In the genomic region with DNA sequence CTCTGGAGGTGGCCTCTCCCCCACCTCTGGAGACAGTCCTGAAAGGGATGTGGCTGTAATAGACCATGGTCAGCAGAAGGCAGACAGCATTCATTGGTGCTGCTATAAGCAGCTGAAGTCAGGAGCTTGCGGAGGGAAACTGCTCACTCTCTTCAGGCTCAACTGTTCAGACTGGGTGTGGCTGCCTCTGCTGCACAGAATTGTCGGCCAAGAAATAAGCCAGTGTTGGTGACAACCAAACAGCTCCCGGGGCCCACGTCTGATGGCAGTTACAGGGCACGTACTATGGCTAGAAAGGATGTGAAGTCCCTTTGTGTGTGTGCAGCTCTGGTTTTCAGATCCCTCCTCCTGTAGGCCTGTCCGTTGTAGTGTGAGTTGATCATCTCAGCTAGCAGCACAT, we compare ENCODE assay signal across 12 mouse cellular contexts. TPM values are rescaled to one million over a fixed set of nuclear protein-coding genes. Genes with fewer than 3 reads are reported as not detected.
DNase-seq lines count a peak whose midpoint lies in the region; ATAC-seq and TF ChIP-seq lines count a peak whose summit lies in the region.
"Had no signal": no experiment of that assay in that cellular context is flagged by ENCODE, and none has a peak within 500 bp of the region (broad histone marks: within the 10 kb centered on the region; RNA-seq: fewer than 3 reads in every experiment).

No protein-coding gene starts in this region.

- H3K4me3 ChIP-seq in heart, adult 2 months: no peak overlapping the region
- H3K4me3 ChIP-seq in lung, postnatal 0 days (ENCODE audit: low read depth, low read length): no peak overlapping the region
- H3K4me3 ChIP-seq in hindbrain, embryonic 16.5 days (ENCODE audit: low read length): no peak overlapping the region
- no peak overlapping the region for H3K4me3 ChIP-seq in stomach, postnatal 0 days (ENCODE audit: low read depth, low read length)

- H3K4me2 ChIP-seq in lung, postnatal 0 days (replicated peaks; ENCODE audit: low read depth, low read length): no peak overlapping the region
- H3K4me2 ChIP-seq in hindbrain, embryonic 16.5 days (ENCODE audit: low read length): no peak overlapping the region
- no peak overlapping the region for H3K4me2 ChIP-seq in stomach, postnatal 0 days (replicated peaks; ENCODE audit: low read depth)

- peak overlapping the region; percentile 47; the same call in 1 of the 2 replicates for H3K9ac ChIP-seq in heart, adult 2 months (ENCODE audit: low read depth, low read length)
- no peak overlapping the region for H3K9ac ChIP-seq in lung, postnatal 0 days (replicated peaks; ENCODE audit: low read depth)
- H3K9ac ChIP-seq in hindbrain, embryonic 16.5 days (ENCODE audit: low read depth, low read length): no peak overlapping the region
- no peak overlapping the region for H3K9ac ChIP-seq in stomach, postnatal 0 days (ENCODE audit: low read length)

- no peak for TF ChIP-seq CTCF in heart, adult 2 months (IDR thresholded peaks at IDR 0.05)
- TF ChIP-seq CTCF in lung, postnatal 0 days (IDR thresholded peaks at IDR 0.05): no peak
- no peak for TF ChIP-seq CTCF in stomach, postnatal 0 days (IDR thresholded peaks at IDR 0.05; ENCODE audit: low read depth)

- WGBS in heart, adult 2 months: 25% methylated on average over 6 of the region's 6 CpGs
- 32% methylated on average over 6 of the region's 6 CpGs for WGBS in lung, postnatal 0 days
- 60% methylated on average over 6 of the region's 6 CpGs for WGBS in hindbrain, embryonic 16.5 days
- 30% methylated on average over 6 of the region's 6 CpGs for WGBS in stomach, postnatal 0 days

- peak overlapping the region; percentile 58 for H3K27ac ChIP-seq in heart, adult 2 months
- no peak overlapping the region; the same call in 1 of the 2 replicates for H3K27ac ChIP-seq in lung, postnatal 0 days (ENCODE audit: low read length)
- peak overlapping the region; percentile 14; the same call in 1 of the 2 replicates for H3K27ac ChIP-seq in hindbrain, embryonic 16.5 days (ENCODE audit: low read depth, low read length)
- peak overlapping the region; percentile 25; the same call in 1 of the 2 replicates for H3K27ac ChIP-seq in stomach, postnatal 0 days (replicated peaks)

- H3K27me3 ChIP-seq in heart, adult 2 months (ENCODE audit: control insufficient read depth, insufficient read depth, low read length): no peaks in the 10 kb centered on the region
- no peaks in the 10 kb centered on the region for H3K27me3 ChIP-seq in lung, postnatal 0 days (replicated peaks; ENCODE audit: insufficient read depth, low read length)
- H3K27me3 ChIP-seq in hindbrain, embryonic 16.5 days (replicated peaks; ENCODE audit: control insufficient read depth, insufficient read depth, low read length): no peaks in the 10 kb centered on the region
- no peaks in the 10 kb centered on the region for H3K27me3 ChIP-seq in stomach, postnatal 0 days (ENCODE audit: control insufficient read depth, insufficient read depth, low read length)

- no peaks in the 10 kb centered on the region for H3K36me3 ChIP-seq in heart, adult 2 months (ENCODE audit: control insufficient read depth, insufficient read depth, low read length)
- H3K36me3 ChIP-seq in lung, postnatal 0 days (ENCODE audit: insufficient read depth, low read length): no peaks in the 10 kb centered on the region
- H3K36me3 ChIP-seq in hindbrain, embryonic 16.5 days (ENCODE audit: control insufficient read depth, insufficient read depth, low read length): no peaks in the 10 kb centered on the region
- H3K36me3 ChIP-seq in stomach, postnatal 0 days (ENCODE audit: control insufficient read depth, insufficient read depth, low read length): no peaks in the 10 kb centered on the region

- peak; percentile 38; the same call in 1 of the 2 replicates for ATAC-seq in lung, postnatal 0 days
- no peak for ATAC-seq in hindbrain, embryonic 16.5 days
- no peak for ATAC-seq in stomach, postnatal 0 days (ENCODE audit: low FRiP score, low TSS enrichment)

- no peak for TF ChIP-seq POLR2A in heart, adult 2 months (IDR thresholded peaks at IDR 0.05; ENCODE audit: insufficient read depth, low read depth, low read length)

- peak in 1 of 2 experiments; percentile 41 for DNase-seq in heart, adult 2 months
- no peak for DNase-seq in heart, postnatal 36 days
- DNase-seq in lung, postnatal 0 days (ENCODE audit: low spot score): peak; percentile 52
- no peak for DNase-seq in lung, postnatal 14 days
- DNase-seq in stomach, postnatal 0 days (ENCODE audit: low spot score): no peak
- DNase-seq in spleen, postnatal 14 days (ENCODE audit: low spot score in 2 of 2): no peak
- no peak for DNase-seq in kidney, adult 8-10 months
- DNase-seq: adrenal gland, postnatal 25 days; kidney, postnatal 14 days; left cerebral cortex, postnatal 4 days; thymus, adult 2 months had no signal

- intact Hi-C loops in heart, adult 2 months (cut with DNase I): no loop called here
- intact Hi-C loops in heart, postnatal 36 days (cut with DNase I): no loop called here

- no peaks in the 10 kb centered on the region for H3K9me3 ChIP-seq in lung, postnatal 0 days (ENCODE audit: low read length)
- H3K9me3 ChIP-seq in hindbrain, embryonic 16.5 days (ENCODE audit: control insufficient read depth, low read length): no peaks in the 10 kb centered on the region
- H3K9me3 ChIP-seq in stomach, postnatal 0 days (ENCODE audit: control insufficient read depth, low read length): no peaks in the 10 kb centered on the region

- H3K4me1 ChIP-seq in heart, adult 2 months (ENCODE audit: control insufficient read depth, insufficient read depth, low read length): peaks cover 16% of the 10 kb centered on the region
- H3K4me1 ChIP-seq in lung, postnatal 0 days (ENCODE audit: insufficient read depth, low read depth, low read length): peaks cover 7% of the 10 kb centered on the region
- peaks cover 38% of the 10 kb centered on the region for H3K4me1 ChIP-seq in hindbrain, embryonic 16.5 days (ENCODE audit: control insufficient read depth, insufficient read depth, low read depth, low read length)
- peaks cover 2% of the 10 kb centered on the region; the same call in 1 of the 2 replicates for H3K4me1 ChIP-seq in stomach, postnatal 0 days (replicated peaks; ENCODE audit: control insufficient read depth, insufficient read depth)

- H3K79me2 ChIP-seq in heart, adult 2 months (replicated peaks; ENCODE audit: control insufficient read depth, insufficient read depth, low read length): no peaks in the 10 kb centered on the region

- no peak for TF ChIP-seq EP300 in heart, adult 2 months (IDR thresholded peaks at IDR 0.05; ENCODE audit: insufficient read depth, low read depth, low read length)
- TF ChIP-seq EP300 in lung, postnatal 0 days (IDR thresholded peaks at IDR 0.05): no peak
- no peak for TF ChIP-seq EP300 in stomach, postnatal 0 days (optimal IDR thresholded peaks at IDR 0.05)

RNA-seq across cellular contexts. Expression of a gene that starts 30.2 kb away (rescaled TPM):
- 10 to 100 TPM; 32.6 to 36.9 TPM for total RNA-seq in heart, adult 2 months (2021)
- 15.6 and 20.1 TPM in 2 replicates for polyA plus RNA-seq in heart, adult 2 months (2012; rRNA removed)
- 10 to 100 TPM; 36.1 to 37.0 TPM for total RNA-seq in heart, postnatal 36 days (2021)
- 39.5 and 49.1 TPM in 2 replicates for polyA plus RNA-seq in lung, postnatal 0 days (2015; fragmentation: Nextera tagmentation; extraction: Ambion mirVana)
- 49.7 and 56.6 TPM in 2 replicates for polyA plus RNA-seq in hindbrain, embryonic 16.5 days (2015; fragmentation: Nextera tagmentation; extraction: Ambion mirVana)
- 19.1 and 19.8 TPM in 2 replicates for polyA plus RNA-seq in stomach, postnatal 0 days (2015; fragmentation: Nextera tagmentation; extraction: Ambion mirVana)

RNA-seq across cellular contexts. Expression of a gene that starts 32.1 kb away (rescaled TPM):
- total RNA-seq in heart, adult 2 months (2021): 10 to 100 TPM; 43.8 to 45.1 TPM
- polyA plus RNA-seq in heart, adult 2 months (2012; rRNA removed): 34.1 and 39.6 TPM in 2 replicates
- total RNA-seq in heart, postnatal 36 days (2021): 10 to 100 TPM; 46.4 to 48.4 TPM
- polyA plus RNA-seq in lung, postnatal 0 days (2015; fragmentation: Nextera tagmentation; extraction: Ambion mirVana): 12.5 and 14.8 TPM in 2 replicates
- 43.4 and 49.0 TPM in 2 replicates for polyA plus RNA-seq in hindbrain, embryonic 16.5 days (2015; fragmentation: Nextera tagmentation; extraction: Ambion mirVana)
- polyA plus RNA-seq in stomach, postnatal 0 days (2015; fragmentation: Nextera tagmentation; extraction: Ambion mirVana): 10.1 and 10.8 TPM in 2 replicates
